Mouse (Mus musculus): ENCODE data around the gene Rcan3. TPM values are rescaled to one million over a fixed set of nuclear protein-coding genes. Genes with fewer than 3 reads are reported as not detected.

Gene Rcan3
- total and polyA plus RNA-seq, 3 experiments = 7.8 to 7.9 TPM; not detected in 1

DNA sequence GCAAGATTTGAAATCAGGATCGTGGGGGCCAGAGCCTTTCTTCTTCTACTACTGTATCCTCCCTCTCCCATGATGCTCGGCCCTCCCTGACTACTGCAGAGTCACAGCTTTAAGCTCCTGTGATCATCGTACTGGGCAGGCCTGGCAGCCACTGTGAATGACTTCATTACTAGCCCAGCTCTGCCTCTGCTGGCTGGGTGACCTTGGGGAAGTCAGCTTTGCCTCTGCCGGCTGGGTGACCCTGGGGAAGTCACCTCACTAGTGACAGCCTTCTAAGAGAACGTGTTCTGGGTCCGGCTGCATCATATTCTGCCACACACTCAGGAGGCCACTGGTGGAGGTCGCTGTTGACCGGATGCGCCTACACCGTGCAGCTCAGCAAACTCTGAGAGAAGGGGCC is 44.2 kb upstream of the Rcan3 start:
- no peak overlapping the region for H3K4me3 ChIP-seq (ENCODE audit: control insufficient read depth in 1 of 2, insufficient read depth in 1 of 2, low read depth in 2 of 2, low read length in 2 of 2)
- no peak overlapping the region for H3K9ac ChIP-seq (ENCODE audit: control insufficient read depth, low read depth, low read length, poor library complexity, severe bottlenecking)
- H3K9me3 ChIP-seq (replicated peaks; ENCODE audit: insufficient read depth, low read length) = no peaks in the 10 kb centered on the region
- H3K79me2 ChIP-seq (ENCODE audit: control insufficient read depth, insufficient read depth, low read length, poor library complexity) = no peaks in the 10 kb centered on the region
- no peaks in the 10 kb centered on the region for H3K27me3 ChIP-seq (ENCODE audit: control insufficient read depth in 1 of 2, insufficient read depth in 2 of 2, low read length in 2 of 2)
- TF ChIP-seq TCF12 (IDR thresholded peaks at IDR 0.05; ENCODE audit: low read depth, low read length) (no peak), USF2 (IDR thresholded peaks at IDR 0.05; ENCODE audit: borderline replicate concordance in 1 of 2, insufficient read depth in 1 of 2, low read depth in 1 of 2, low read length in 2 of 2) (no peak), NRF1 (IDR thresholded peaks at IDR 0.05; ENCODE audit: insufficient read depth, low read depth, low read length, poor library complexity, severe bottlenecking) (no peak), EP300 (IDR thresholded peaks at IDR 0.05; ENCODE audit: low read depth in 1 of 2, low read length in 2 of 2) (no peak), ZNF384 (IDR thresholded peaks at IDR 0.05; ENCODE audit: low read depth, low read length) (no peak), E2F4 (IDR thresholded peaks at IDR 0.05; ENCODE audit: borderline replicate concordance, low read depth, low read length) (no peak), TBP (IDR thresholded peaks at IDR 0.05; ENCODE audit: low read depth, low read length) (no peak), MAZ (IDR thresholded peaks at IDR 0.05; ENCODE audit: low read depth, low read length) (no peak), GATA1 (IDR thresholded peaks at IDR 0.05; ENCODE audit: low read depth, low read length) (no peak), GABPA (IDR thresholded peaks at IDR 0.05; ENCODE audit: low read depth, low read length) (no peak), ETS1 (IDR thresholded peaks at IDR 0.05; ENCODE audit: low read depth, low read length) (no peak), SIN3A (IDR thresholded peaks at IDR 0.05; ENCODE audit: low read length) (no peak), BHLHE40 (IDR thresholded peaks at IDR 0.05; ENCODE audit: borderline replicate concordance, low read depth, low read length) (no peak), MYC (IDR thresholded peaks at IDR 0.05; ENCODE audit: low read depth, low read length) (no peak), JUND (IDR thresholded peaks at IDR 0.05; ENCODE audit: low read depth, low read length) (no peak), TAL1 (IDR thresholded peaks at IDR 0.05; ENCODE audit: low read length) (no peak), UBTF (IDR thresholded peaks at IDR 0.05; ENCODE audit: borderline replicate concordance, insufficient read depth, low read depth, low read length) (no peak)
- H3K36me3 ChIP-seq (ENCODE audit: control insufficient read depth in 1 of 2, insufficient read depth in 2 of 2, low read length in 2 of 2) = 0 out of 4 replicates have a peak, but pooled peaks cover 0 to 3% of the 10 kb centered on the region in 2 experiments
- no peak overlapping the region for H3K27ac ChIP-seq (ENCODE audit: control insufficient read depth, low read depth, low read length)
- DNase-seq (ENCODE audit: low read depth, low spot score) = no peak
- H3K4me1 ChIP-seq (ENCODE audit: control insufficient read depth in 1 of 2, insufficient read depth in 2 of 2, low read length in 2 of 2) = peaks cover 0 to 4% of the 10 kb centered on the region in 2 experiments; a peak in 1 of 4 replicates

- no peak overlapping the region for H3K4me3 ChIP-seq (ENCODE audit: control insufficient read depth in 1 of 2, insufficient read depth in 1 of 2, low read depth in 2 of 2, low read length in 2 of 2)
- no peaks in the 10 kb centered on the region for H3K27me3 ChIP-seq (ENCODE audit: control insufficient read depth in 1 of 2, insufficient read depth in 2 of 2, low read length in 2 of 2)
- no peak overlapping the region for H3K27ac ChIP-seq (ENCODE audit: control insufficient read depth, low read depth, low read length)
- H3K79me2 ChIP-seq (ENCODE audit: control insufficient read depth, insufficient read depth, low read length, poor library complexity) = no peaks in the 10 kb centered on the region
- no peaks in the 10 kb centered on the region for H3K4me1 ChIP-seq (ENCODE audit: control insufficient read depth in 1 of 2, insufficient read depth in 2 of 2, low read length in 2 of 2)
- no peaks in the 10 kb centered on the region for H3K9me3 ChIP-seq (replicated peaks; ENCODE audit: insufficient read depth, low read length)
- H3K9ac ChIP-seq (ENCODE audit: control insufficient read depth, low read depth, low read length, poor library complexity, severe bottlenecking) = no peak overlapping the region
- H3K36me3 ChIP-seq (ENCODE audit: control insufficient read depth in 1 of 2, insufficient read depth in 2 of 2, low read length in 2 of 2) = no peaks in the 10 kb centered on the region; a peak in 1 of 4 replicates
- no peak for DNase-seq (ENCODE audit: low read depth, low spot score)
- no peak for TF ChIP-seq E2F4 (IDR thresholded peaks at IDR 0.05; ENCODE audit: borderline replicate concordance, low read depth, low read length)
Measured at GRCm38 (mm10) chr4:135463406-135463805, 29.8 kb upstream of the Rcan3 start.
